In the genomic region with DNA sequence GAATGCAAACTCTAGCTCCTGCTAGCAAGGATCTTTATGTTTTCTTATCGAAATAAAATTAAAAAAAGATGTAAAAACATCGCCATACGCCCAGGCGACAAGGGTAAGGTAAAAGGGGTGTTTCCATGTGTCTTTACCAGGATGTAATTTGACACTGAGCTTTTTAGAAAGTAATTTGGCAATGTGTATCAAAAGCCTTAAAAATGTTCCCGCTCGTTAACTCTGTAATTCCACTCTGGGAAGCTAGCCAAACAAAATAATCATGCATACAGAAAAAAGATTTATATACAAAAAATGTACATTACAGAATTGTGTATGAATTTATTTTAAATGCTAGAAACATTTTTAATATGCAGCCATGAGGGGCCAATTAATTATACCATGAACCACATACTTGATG, we compare ENCODE assay signal across 19 mouse cellular contexts.
DNase-seq lines count a peak whose midpoint lies in the region; ATAC-seq and TF ChIP-seq lines count a peak whose summit lies in the region.
"Had no signal": no experiment of that assay in that cellular context is flagged by ENCODE, and none has a peak within 500 bp of the region (broad histone marks: within the 10 kb centered on the region; RNA-seq: fewer than 3 reads in every experiment).

No protein-coding gene starts in this region.

- no peak overlapping the region for H3K4me2 ChIP-seq in heart, embryonic 16.5 days (ENCODE audit: low read depth, low read length)
- peak overlapping the region; percentile 32; the same call in 1 of the 2 replicates for H3K4me2 ChIP-seq in lung, embryonic 14.5 days
- no peak overlapping the region for H3K4me2 ChIP-seq in embryonic facial prominence, embryonic 14.5 days (ENCODE audit: low read depth, low read length)
- no peak overlapping the region for H3K4me2 ChIP-seq in limb, embryonic 15.5 days
- H3K4me2 ChIP-seq: heart, embryonic 11.5 days; liver, embryonic 11.5 days had no signal

- peak overlapping the region; percentile 7; the same call in 1 of the 2 replicates for H3K27ac ChIP-seq in heart, embryonic 16.5 days (ENCODE audit: low read length)
- H3K27ac ChIP-seq in lung, embryonic 14.5 days (ENCODE audit: low read depth), result peak overlapping the region; percentile 39; the same call in 1 of the 2 replicates
- H3K27ac ChIP-seq in embryonic facial prominence, embryonic 14.5 days (replicated peaks; ENCODE audit: low read depth, low read length), result no peak overlapping the region
- 0 out of 2 replicates have a peak overlapping the region, but pooled peaks have one; percentile 7 for H3K27ac ChIP-seq in limb, embryonic 15.5 days
- H3K27ac ChIP-seq: macrophage had no signal

- H3K9me3 ChIP-seq in heart, embryonic 16.5 days (replicated peaks; ENCODE audit: control insufficient read depth, low read length), result no peaks in the 10 kb centered on the region
- no peaks in the 10 kb centered on the region for H3K9me3 ChIP-seq in lung, embryonic 14.5 days (ENCODE audit: low read depth, low read length)
- H3K9me3 ChIP-seq in embryonic facial prominence, embryonic 14.5 days (ENCODE audit: control insufficient read depth, low read length), result no peaks in the 10 kb centered on the region
- H3K9me3 ChIP-seq in limb, embryonic 15.5 days, result no peaks in the 10 kb centered on the region

- 57% methylated on average over 6 of the region's 6 CpGs for WGBS in heart, embryonic 16.5 days
- WGBS in lung, embryonic 14.5 days, result 18% methylated on average over 6 of the region's 6 CpGs
- 15% methylated on average over 6 of the region's 6 CpGs for WGBS in embryonic facial prominence, embryonic 14.5 days
- WGBS in limb, embryonic 15.5 days, result 8% methylated on average over 6 of the region's 6 CpGs

- no peak overlapping the region for H3K9ac ChIP-seq in heart, embryonic 16.5 days (ENCODE audit: low read length)
- H3K9ac ChIP-seq in lung, embryonic 14.5 days, result no peak overlapping the region
- H3K9ac ChIP-seq in embryonic facial prominence, embryonic 14.5 days (ENCODE audit: low read depth, low read length), result no peak overlapping the region
- no peak overlapping the region for H3K9ac ChIP-seq in limb, embryonic 15.5 days
- H3K9ac ChIP-seq: liver, postnatal 0 days had no signal

- no peak for TF ChIP-seq CTCF in lung, embryonic 14.5 days (IDR thresholded peaks at IDR 0.05; ENCODE audit: low read depth)

- H3K4me3 ChIP-seq in heart, embryonic 16.5 days (ENCODE audit: low read length), result no peak overlapping the region
- H3K4me3 ChIP-seq in lung, embryonic 14.5 days (ENCODE audit: low read depth, low read length), result no peak overlapping the region
- H3K4me3 ChIP-seq in embryonic facial prominence, embryonic 14.5 days (ENCODE audit: low read depth, low read length), result no peak overlapping the region
- H3K4me3 ChIP-seq in limb, embryonic 15.5 days, result no peak overlapping the region

- no peak for ATAC-seq in heart, embryonic 16.5 days (replicated peaks; ENCODE audit: extremely low read depth, insufficient read depth, low FRiP score)
- ATAC-seq in lung, embryonic 14.5 days (ENCODE audit: insufficient read depth), result peak; percentile 28; the same call in 1 of the 2 replicates
- no peak for ATAC-seq in embryonic facial prominence, embryonic 14.5 days (ENCODE audit: low read depth)
- ATAC-seq in limb, embryonic 15.5 days (ENCODE audit: insufficient number of reproducible peaks, low FRiP score, low TSS enrichment, low read depth), result no peak
- ATAC-seq: liver, postnatal 0 days; midbrain, embryonic 16.5 days had no signal

- no peaks in the 10 kb centered on the region for H3K4me1 ChIP-seq in heart, embryonic 16.5 days (ENCODE audit: control insufficient read depth, insufficient read depth, low read length)
- 0 out of 2 replicates have a peak, but pooled peaks cover 3% of the 10 kb centered on the region for H3K4me1 ChIP-seq in lung, embryonic 14.5 days (ENCODE audit: insufficient read depth)
- peaks cover 9% of the 10 kb centered on the region for H3K4me1 ChIP-seq in embryonic facial prominence, embryonic 14.5 days (ENCODE audit: control insufficient read depth, insufficient read depth, low read length)
- H3K4me1 ChIP-seq in limb, embryonic 15.5 days, result peaks cover 25% of the 10 kb centered on the region

- no peaks in the 10 kb centered on the region for H3K36me3 ChIP-seq in heart, embryonic 16.5 days (ENCODE audit: control insufficient read depth, insufficient read depth)
- no peaks in the 10 kb centered on the region for H3K36me3 ChIP-seq in lung, embryonic 14.5 days (ENCODE audit: insufficient read depth)
- no peaks in the 10 kb centered on the region for H3K36me3 ChIP-seq in embryonic facial prominence, embryonic 14.5 days (ENCODE audit: control insufficient read depth, insufficient read depth, low read length)
- no peaks in the 10 kb centered on the region for H3K36me3 ChIP-seq in limb, embryonic 15.5 days

- DNase-seq in heart, adult 9 months (ENCODE audit: low spot score in 2 of 2), result no peak
- DNase-seq in lung, embryonic 14.5 days, result peak; percentile 89
- DNase-seq in lung, adult 18-20 months, result no peak
- peak; percentile 88 for DNase-seq in embryonic facial prominence, embryonic 14.5 days (ENCODE audit: low spot score)
- no peak for DNase-seq in layer of hippocampus, adult 11-12 months (ENCODE audit: low spot score)
- DNase-seq: adrenal gland, adult 2 months; cerebellum, adult 11-12 months; cerebellum, postnatal 10 days; heart, postnatal 14 days; kidney, adult 18-20 months; liver, postnatal 0 days; right cerebral cortex, postnatal 4 days; thymus, postnatal 25 days had no signal

- H3K27me3 ChIP-seq in heart, embryonic 16.5 days (ENCODE audit: control insufficient read depth, insufficient read depth, low read length), result no peaks in the 10 kb centered on the region
- H3K27me3 ChIP-seq in lung, embryonic 14.5 days (ENCODE audit: insufficient read depth, low read length), result no peaks in the 10 kb centered on the region
- no peaks in the 10 kb centered on the region; the same call in 1 of the 2 replicates for H3K27me3 ChIP-seq in embryonic facial prominence, embryonic 14.5 days (replicated peaks; ENCODE audit: control insufficient read depth, insufficient read depth, low read length)
- peaks cover 4% of the 10 kb centered on the region; the same call in 1 of the 2 replicates for H3K27me3 ChIP-seq in limb, embryonic 15.5 days

Comparison
In these comparisons a context has a peak if more than half of its experiments do, and no peak if none do; other contexts are left out.
1. DNase-seq: peak in lung, embryonic 14.5 days (single experiment) and embryonic facial prominence, embryonic 14.5 days (single experiment); none in heart, adult 9 months (0 of 2), lung, adult 18-20 months (0 of 2) and layer of hippocampus, adult 11-12 months (single experiment).